Mouse (Mus musculus): Measurements from ENCODE around the gene Ccdc50. TPM values are rescaled to one million over a fixed set of nuclear protein-coding genes. Genes with fewer than 3 reads are reported as not detected.

Ccdc50 gene
- 100 to 1,000 TPM; 147 to 685 (median 358) TPM for total RNA-seq (2018; cell fraction: chromatin; rRNA removed)
- total RNA-seq (2018; cell fraction: cytosol; rRNA removed) = 100 to 1,000 TPM in 11 of 26 experiments, 10 to 100 TPM in 15; 68.0 to 172 (median 90.9) TPM
- total RNA-seq (2018; cell fraction: nucleus; rRNA removed) = 100 to 1,000 TPM; 147 to 458 (median 200) TPM
- polyA plus RNA-seq (2018) = 48.3 to 72.4 TPM (median 53.0 TPM) in 3 replicates

DNA sequence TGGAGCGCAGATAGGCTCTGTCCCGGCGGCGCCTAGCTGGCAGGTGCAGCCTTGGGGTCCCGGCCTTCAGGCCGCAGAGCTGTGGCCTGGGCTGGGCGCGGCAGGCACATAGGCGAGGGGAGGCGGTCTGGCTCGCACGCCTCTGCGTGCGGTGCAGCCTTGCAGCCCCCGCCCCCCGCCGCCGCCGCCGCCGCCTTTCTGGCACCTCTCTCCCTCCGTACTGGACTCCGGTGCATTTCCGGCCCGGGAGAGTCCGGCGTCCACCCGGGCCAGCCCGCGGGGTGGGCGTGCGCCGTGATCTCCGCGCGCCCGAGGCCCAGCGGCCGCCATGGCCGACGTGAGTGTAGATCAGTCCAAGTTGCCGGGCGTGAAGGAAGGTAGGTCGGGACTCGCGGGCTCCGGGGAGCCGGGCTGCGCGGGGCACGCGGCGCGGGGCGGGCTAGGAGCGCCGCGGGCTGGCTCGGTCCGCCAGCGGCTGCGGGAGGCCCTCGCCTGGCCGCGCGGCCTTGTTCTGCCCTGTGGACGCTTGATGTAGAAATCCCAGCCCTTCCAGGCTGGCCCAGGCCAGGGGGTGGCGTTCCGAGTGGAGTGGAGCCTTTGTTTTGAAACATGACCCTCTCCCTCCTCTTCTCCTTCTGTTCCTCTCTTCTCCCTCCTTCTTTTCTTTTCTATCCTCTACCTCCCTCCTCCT is at the start of gene Ccdc50:
Gene Ccdc50 (plus strand): TSS at position 109 of the 691 bp plus-strand sequence.
- WGBS (ENCODE audit: missing documents) = under 1% methylated on average over 66 of the region's 69 CpGs
- Histone ChIP-seq H3K36me3 (ENCODE audit: inconsistent target) (no peaks in the 10 kb centered on the region), H3K4me3 (ENCODE audit: inconsistent target) (peak within 1 kb of the TSS; percentile 65), H3K27ac (peak within 1 kb of the TSS; percentile 88), H3K79me2 (ENCODE audit: inconsistent target) (peaks cover 49% of the 10 kb centered on the region)

DNA sequence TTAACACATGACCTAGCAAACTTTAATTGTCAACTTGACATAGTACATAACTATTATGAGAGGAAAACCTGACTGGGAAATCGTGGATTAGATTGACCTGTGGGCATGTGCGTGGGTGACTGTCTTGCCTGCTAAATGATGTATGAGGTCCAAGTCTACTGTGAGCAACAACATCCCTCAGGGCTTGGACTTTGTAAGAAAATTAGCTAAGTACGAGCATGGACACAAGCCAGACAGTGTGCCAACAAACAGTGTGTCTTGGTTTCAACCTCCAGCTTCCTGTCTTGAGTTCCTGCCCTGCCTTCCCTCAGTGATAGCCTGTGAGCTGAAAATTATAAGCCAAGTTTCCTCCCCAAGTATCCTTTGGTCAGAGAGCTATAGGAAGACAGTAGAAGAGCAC is 41.1 kb upstream of the Ccdc50 start:
- 63% methylated on average over 3 of the region's 3 CpGs for WGBS (ENCODE audit: missing documents)
- H3K27ac ChIP-seq = no peak overlapping the region
- no peaks in the 10 kb centered on the region for H3K79me2 ChIP-seq (ENCODE audit: inconsistent target)
- no peak overlapping the region for H3K4me3 ChIP-seq (ENCODE audit: inconsistent target)
- H3K36me3 ChIP-seq (ENCODE audit: inconsistent target) = no peaks in the 10 kb centered on the region

DNA sequence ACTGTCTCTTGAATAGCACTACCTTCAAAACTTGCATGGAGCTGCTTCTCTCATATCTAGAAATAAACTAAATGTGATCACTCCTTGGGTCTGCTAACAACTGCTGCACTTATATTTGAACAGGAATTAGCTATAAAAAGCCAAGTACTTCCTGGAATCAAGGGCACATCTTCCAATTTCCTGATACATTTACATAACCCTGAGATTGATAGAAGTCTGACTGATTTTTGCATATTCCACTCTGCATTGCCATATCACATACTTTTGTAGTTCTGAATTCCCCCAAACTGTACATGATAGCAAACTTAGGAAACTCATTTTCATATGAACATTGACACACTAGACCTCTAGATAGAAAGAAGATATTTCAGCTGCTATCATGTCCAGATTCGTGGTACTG is 40.3 kb upstream of the Ccdc50 start:
- Histone ChIP-seq H3K4me3 (ENCODE audit: inconsistent target) (no peak overlapping the region), H3K79me2 (ENCODE audit: inconsistent target) (no peaks in the 10 kb centered on the region), H3K36me3 (ENCODE audit: inconsistent target) (no peaks in the 10 kb centered on the region), H3K27ac (no peak overlapping the region)
- 94% methylated on average over 1 of the region's 1 CpGs for WGBS (ENCODE audit: missing documents)

DNA sequence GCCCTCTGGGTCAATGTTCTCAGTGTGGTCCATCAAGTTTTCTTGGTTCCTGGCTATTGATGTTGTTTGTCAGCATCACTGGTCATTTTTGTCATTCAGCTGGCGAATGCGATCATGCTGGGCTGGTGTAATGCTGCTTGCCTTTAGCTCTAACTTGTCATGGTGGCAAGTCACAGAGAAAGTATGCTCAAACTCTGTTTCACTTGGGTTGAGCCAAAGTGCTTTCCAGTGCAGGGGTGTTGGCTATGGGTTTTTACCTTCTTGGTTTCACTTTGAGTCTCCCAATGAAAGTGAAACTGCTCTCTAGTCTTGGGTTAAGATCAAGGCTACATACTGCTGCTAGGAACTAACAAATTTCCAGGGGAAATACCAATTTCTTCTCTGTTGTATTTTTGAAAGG is 39.4 kb upstream of the Ccdc50 start:
- Histone ChIP-seq H3K27ac (no peak overlapping the region), H3K4me3 (ENCODE audit: inconsistent target) (no peak overlapping the region), H3K36me3 (ENCODE audit: inconsistent target) (no peaks in the 10 kb centered on the region), H3K79me2 (ENCODE audit: inconsistent target) (no peaks in the 10 kb centered on the region)
- WGBS (ENCODE audit: missing documents) = 100% methylated on average over 2 of the region's 2 CpGs

DNA sequence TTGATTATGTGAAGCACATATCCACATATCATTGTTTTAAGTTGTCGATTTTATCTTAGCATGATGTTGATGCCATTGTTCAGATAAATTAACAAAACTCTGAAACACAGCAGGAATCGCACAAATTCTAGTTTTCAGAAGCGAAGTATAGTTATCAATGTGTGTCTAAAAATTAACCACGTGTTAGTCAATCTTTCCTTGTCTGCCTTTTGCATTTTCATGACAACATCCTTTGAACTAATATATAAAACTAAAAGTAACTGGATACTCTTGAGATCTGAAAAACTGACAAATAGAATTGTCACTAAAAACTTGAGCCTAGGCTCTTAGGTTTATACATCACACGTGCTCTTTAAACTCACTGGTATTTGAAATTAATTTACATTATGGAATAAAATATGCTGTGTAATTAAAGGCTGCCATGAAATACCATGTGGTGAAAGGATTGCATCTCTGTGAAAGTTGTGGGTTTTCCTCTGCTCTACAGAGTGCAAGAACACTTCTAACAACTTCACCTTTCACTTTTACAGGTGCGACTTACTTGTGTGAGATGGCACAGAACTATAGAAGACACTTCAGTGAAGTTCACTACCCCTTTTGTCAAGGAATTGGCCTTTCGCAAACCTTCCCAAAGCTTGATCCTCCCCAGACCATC is 38.7 kb upstream of the Ccdc50 start:
- Histone ChIP-seq H3K79me2 (ENCODE audit: inconsistent target) (no peaks in the 10 kb centered on the region), H3K27ac (no peak overlapping the region), H3K36me3 (ENCODE audit: inconsistent target) (no peaks in the 10 kb centered on the region), H3K4me3 (ENCODE audit: inconsistent target) (no peak overlapping the region)
- 96% methylated on average over 7 of the region's 7 CpGs for WGBS (ENCODE audit: missing documents)

DNA sequence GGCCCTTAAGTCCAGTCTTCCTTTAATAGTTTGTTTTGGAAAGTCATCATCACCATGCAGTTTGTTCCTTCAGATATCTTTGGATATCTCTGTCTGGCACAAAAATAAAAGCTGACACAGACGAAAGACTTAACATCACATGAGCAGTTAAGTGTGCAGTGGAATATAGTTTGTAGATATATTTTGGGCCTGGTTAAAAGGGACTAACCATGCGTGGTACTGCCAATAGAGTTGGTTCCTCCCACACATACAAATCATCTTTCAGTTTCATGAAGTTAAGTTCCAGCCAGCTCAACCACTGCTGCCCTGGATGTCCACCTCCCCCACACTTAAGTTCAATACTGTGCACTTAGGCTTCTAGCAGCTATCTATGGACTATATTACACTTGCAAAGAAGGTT is 34.2 kb upstream of the Ccdc50 start:
- Histone ChIP-seq H3K4me3 (ENCODE audit: inconsistent target) (no peak overlapping the region), H3K79me2 (ENCODE audit: inconsistent target) (no peaks in the 10 kb centered on the region), H3K36me3 (ENCODE audit: inconsistent target) (no peaks in the 10 kb centered on the region), H3K27ac (no peak overlapping the region)
- WGBS (ENCODE audit: missing documents) = 88% methylated on average over 2 of the region's 2 CpGs

DNA sequence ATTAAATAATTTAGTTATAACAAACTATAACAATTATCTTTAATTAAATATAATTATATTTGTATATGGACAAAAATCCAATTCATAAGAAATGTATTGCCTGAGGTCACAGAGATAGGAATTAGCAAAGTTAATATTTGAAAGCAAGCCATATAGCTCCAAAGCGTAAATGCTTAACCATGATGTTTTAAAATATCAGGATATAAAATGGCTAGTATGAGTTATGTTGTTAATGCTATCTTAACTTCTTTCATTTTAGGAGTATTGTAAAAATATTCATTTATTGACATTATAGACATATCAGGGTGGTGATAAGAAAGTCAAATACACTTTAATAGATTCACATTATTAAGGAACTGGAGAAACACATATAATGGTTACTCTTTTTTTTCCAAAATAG is 28.6 kb upstream of the Ccdc50 start:
- no peaks in the 10 kb centered on the region for H3K36me3 ChIP-seq (ENCODE audit: inconsistent target)
- 100% methylated on average over 1 of the region's 1 CpGs for WGBS (ENCODE audit: missing documents)
- H3K79me2 ChIP-seq (ENCODE audit: inconsistent target) = no peaks in the 10 kb centered on the region
- H3K4me3 ChIP-seq (ENCODE audit: inconsistent target) = no peak overlapping the region
- no peak overlapping the region for H3K27ac ChIP-seq

DNA sequence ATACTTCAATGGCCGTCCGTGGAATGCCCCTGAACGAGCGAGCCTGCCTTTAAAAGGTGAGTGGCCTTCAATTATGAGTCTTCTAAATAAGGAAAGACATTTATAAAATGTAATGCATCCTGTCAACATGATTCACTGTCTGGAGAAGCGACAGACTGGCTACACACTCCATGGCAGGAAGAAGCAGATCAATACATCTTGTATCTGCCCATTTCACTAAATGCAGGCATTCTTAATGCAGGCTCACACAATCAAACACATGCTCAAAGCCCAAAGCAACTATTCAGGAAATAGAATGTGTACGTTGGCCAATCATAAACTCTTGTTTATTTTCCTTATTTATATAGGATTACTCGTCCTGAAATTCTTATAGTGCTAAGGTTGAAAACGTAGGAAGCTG is 18.5 kb upstream of the Ccdc50 start, which contains the start of gene Uts2b:
Gene Uts2b (minus strand): TSS at position 49 of the 400 bp plus-strand sequence.
- Histone ChIP-seq H3K27ac (no peak within 1 kb of the TSS), H3K79me2 (ENCODE audit: inconsistent target) (no peaks in the 10 kb centered on the region), H3K4me3 (ENCODE audit: inconsistent target) (no peak within 1 kb of the TSS), H3K36me3 (ENCODE audit: inconsistent target) (no peaks in the 10 kb centered on the region)
- WGBS (ENCODE audit: missing documents) = 96% methylated on average over 8 of the region's 8 CpGs

DNA sequence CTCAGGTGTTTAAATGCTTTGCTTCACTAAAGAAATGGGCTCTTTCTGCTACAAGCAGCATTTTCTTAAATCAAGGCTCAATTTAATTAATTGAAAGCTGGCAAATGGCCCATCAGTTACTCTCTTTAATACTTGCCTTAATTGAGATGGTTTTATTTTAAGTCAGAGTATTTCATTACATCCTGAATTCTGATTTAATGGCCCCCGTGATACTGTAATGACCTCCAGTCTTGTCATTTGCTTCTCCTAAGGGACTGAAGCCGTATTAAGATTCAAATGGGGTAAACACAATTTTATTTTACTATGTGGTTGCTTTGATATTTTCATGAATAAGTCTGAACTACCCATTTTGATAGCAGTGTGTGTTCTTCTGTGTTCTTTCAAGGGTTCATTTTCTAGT is 18.0 kb upstream of the Ccdc50 start:
- H3K27ac ChIP-seq = no peak overlapping the region
- WGBS (ENCODE audit: missing documents) = 97% methylated on average over 2 of the region's 2 CpGs
- no peaks in the 10 kb centered on the region for H3K36me3 ChIP-seq (ENCODE audit: inconsistent target)
- no peak overlapping the region for H3K4me3 ChIP-seq (ENCODE audit: inconsistent target)
- no peaks in the 10 kb centered on the region for H3K79me2 ChIP-seq (ENCODE audit: inconsistent target)

DNA sequence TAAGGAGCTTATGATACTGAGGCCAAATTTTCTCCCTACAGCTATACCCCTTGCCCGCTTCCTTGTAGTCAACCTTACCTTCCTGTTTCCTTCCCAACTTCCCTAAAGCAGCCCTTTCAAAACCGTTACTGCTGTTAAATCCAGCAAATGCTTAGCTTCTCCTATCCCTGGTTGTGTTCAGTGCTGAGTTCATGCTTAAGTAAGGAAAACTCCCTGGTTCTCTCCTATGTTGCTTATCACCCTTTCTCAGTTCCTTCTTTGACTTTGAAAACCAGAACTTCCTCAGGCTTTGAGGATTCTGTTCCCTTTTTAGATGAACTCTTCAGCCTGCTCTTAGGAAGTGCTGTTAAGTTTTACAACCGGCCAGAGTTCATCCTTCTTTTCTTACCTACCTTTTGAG is 14.5 kb upstream of the Ccdc50 start:
- no peak overlapping the region for H3K4me3 ChIP-seq (ENCODE audit: inconsistent target)
- H3K27ac ChIP-seq = peak overlapping the region; percentile 86
- no peaks in the 10 kb centered on the region for H3K36me3 ChIP-seq (ENCODE audit: inconsistent target)
- WGBS (ENCODE audit: missing documents) = 5% methylated on average over 3 of the region's 3 CpGs
- no peaks in the 10 kb centered on the region for H3K79me2 ChIP-seq (ENCODE audit: inconsistent target)

DNA sequence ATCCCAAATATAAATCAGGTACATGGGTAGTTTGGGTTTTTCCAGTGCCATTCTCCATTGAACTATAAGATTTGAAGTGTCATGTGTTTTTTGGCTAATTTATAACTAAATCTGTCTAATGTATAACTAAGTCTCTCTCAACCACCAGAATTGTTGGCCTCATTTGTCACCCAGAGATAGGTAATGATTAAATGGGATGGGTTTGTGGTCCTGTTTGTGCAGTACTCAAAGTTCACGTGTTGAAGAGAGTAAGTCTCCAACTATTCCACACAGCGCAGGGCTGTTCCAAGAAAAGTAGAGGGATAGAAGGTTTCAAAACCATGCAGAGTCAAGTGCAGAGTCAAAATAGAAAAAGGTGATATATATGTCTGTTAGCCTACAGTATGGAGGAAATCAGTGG is 13.4 kb upstream of the Ccdc50 start:
- Histone ChIP-seq H3K4me3 (ENCODE audit: inconsistent target) (no peak overlapping the region), H3K27ac (peak overlapping the region; percentile 86), H3K36me3 (ENCODE audit: inconsistent target) (no peaks in the 10 kb centered on the region), H3K79me2 (ENCODE audit: inconsistent target) (no peaks in the 10 kb centered on the region)
- WGBS (ENCODE audit: missing documents) = 100% methylated on average over 2 of the region's 2 CpGs

DNA sequence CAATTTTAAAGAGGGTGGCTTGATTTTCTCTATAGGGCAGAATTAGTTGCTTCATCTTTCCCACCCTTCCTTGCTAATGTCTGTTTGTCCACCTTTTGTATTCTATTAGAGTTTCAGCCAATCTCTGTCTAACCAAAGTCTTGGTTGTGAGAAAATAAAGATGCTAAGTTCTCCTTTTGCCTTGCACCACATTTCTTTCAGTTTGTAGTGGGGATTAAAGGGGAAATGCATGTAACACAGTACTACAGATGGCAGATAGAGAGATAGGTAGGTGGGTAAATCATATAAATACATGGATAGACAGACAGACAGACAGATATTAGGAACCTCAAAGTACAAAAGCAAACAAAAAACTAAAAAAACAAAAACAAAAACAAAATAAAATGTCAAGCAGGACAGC is 12.1 kb upstream of the Ccdc50 start:
- no peaks in the 10 kb centered on the region for H3K36me3 ChIP-seq (ENCODE audit: inconsistent target)
- no peak overlapping the region for H3K4me3 ChIP-seq (ENCODE audit: inconsistent target)
- no peaks in the 10 kb centered on the region for H3K79me2 ChIP-seq (ENCODE audit: inconsistent target)
- H3K27ac ChIP-seq = no peak overlapping the region

DNA sequence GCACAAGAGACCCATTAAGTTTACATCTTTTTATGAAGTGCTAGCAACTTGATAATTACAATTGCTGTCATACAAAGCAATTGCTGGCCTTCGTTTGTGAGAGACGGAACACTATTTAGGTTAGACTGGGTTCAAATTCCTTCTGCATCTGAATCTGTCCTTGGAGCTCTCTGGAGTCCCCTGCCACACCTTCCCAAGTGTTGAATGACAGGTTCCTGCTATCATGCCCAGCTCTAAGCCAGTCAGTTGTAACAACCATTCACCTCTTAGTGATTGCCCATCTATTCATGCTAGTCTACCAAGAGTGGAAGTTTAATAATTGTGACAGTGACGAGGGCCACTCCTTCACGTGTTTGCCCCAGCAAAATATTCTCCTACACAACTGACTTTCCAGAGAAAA is 6.5 kb upstream of the Ccdc50 start:
- no peak overlapping the region for H3K27ac ChIP-seq
- no peaks in the 10 kb centered on the region for H3K36me3 ChIP-seq (ENCODE audit: inconsistent target)
- WGBS (ENCODE audit: missing documents) = 98% methylated on average over 4 of the region's 4 CpGs
- H3K4me3 ChIP-seq (ENCODE audit: inconsistent target) = no peak overlapping the region
- H3K79me2 ChIP-seq (ENCODE audit: inconsistent target) = no peaks in the 10 kb centered on the region

DNA sequence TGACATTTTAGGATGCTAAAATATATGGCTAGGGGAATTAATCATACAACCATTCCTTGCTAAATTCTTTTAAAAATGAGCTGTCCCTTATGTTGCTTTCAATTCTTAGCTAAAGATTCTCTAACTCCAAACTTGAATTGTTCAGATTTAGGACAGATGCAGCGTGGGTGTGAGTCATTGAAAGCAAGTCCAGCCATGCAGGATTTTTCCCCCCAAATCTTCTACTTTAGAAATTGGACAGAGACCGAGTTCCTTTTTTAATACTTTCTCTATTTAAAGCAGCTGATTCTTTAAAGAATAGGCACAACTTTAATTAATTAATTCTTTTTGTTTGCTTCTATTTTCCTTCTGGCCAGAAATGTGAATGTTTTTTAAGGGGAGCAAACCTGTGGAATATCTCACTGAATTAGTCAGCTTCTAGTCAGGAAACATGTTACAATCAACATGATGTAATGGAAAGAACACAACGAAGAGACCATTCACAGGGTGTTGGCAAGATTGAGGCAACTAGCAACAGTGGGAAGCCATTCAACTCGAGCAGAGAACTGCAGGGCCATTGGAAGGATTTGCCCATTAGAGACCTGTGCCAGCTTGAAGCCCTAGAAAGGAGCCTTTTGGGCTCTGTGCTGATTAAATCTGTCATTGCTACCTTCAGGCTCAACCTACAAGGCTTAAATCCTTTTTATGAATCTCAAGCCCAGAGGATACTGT is 3.6 kb upstream of the Ccdc50 start:
- H3K4me3 ChIP-seq (ENCODE audit: inconsistent target) = no peak overlapping the region
- 71% methylated on average over 4 of the region's 4 CpGs for WGBS (ENCODE audit: missing documents)
- H3K79me2 ChIP-seq (ENCODE audit: inconsistent target) = peaks cover 10% of the 10 kb centered on the region
- peak overlapping the region; percentile 4; the same call in 1 of the 2 replicates for H3K27ac ChIP-seq
- no peaks in the 10 kb centered on the region for H3K36me3 ChIP-seq (ENCODE audit: inconsistent target)

DNA sequence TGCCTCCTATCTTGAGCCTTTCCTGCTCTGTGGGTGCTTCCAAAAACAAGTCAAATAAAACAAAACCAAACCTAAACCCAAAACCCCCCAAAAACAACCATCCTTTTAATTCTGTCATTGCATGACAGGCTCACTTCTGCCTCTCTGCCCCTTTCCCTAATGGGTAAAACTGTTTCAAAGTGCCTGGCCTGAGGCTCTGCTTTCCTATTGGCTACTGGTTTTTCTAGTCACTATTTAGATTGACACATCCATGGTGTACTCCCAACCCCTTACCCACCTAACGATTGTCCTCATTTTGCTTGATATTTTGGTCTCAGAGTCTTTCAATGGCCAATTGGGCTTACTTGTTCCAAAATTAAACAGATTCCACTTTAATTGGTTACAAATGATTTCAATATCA is 3.0 kb upstream of the Ccdc50 start:
- WGBS (ENCODE audit: missing documents) = 91% methylated on average over 1 of the region's 1 CpGs
- H3K27ac ChIP-seq = peak overlapping the region; percentile 4; the same call in 1 of the 2 replicates

More for the DNA sequence above, 3.0 kb upstream of the Ccdc50 start:
- H3K4me3 ChIP-seq (ENCODE audit: inconsistent target) = no peak overlapping the region
- H3K36me3 ChIP-seq (ENCODE audit: inconsistent target) = no peaks in the 10 kb centered on the region
- H3K79me2 ChIP-seq (ENCODE audit: inconsistent target) = peaks cover 16% of the 10 kb centered on the region

All from macrophage (primary cell).